Mouse (Mus musculus) embryonic facial prominence, embryonic 11.5 days (tissue): Measurements from ENCODE around the gene Glp1r. TPM values are rescaled to one million over a fixed set of nuclear protein-coding genes. Genes with fewer than 3 reads are reported as not detected.
A peak's percentile ranks its signal among the peaks of the same experiment; 100 is the strongest.

Experiments
- ATAC-seq: fragments of 200-750 bp; cut with Nextera tagmentation; replicated peaks from 2 replicates; pipeline ENCODE4 v1.8.0; 2017; ENCODE audit warnings: low read depth; ENCODE audit not compliant: insufficient number of reproducible peaks, low FRiP score, low TSS enrichment
- DNase-seq: peaks from one replicate; pipeline ENCODE4 v3.0.0-alpha.2; 2015; ENCODE audit warnings: low spot score
- H3K27ac ChIP-seq: fragments of 300-500 bp; sonication (generic); replicated peaks from 2 replicates; pipeline ENCODE4 v1.5.1; 2014; ENCODE audit warnings: mild to moderate bottlenecking, low read depth, low read length, control low read depth
- H3K27me3 ChIP-seq: fragments of 300-500 bp; sonication (generic); 2 replicates; pipeline ENCODE4 v1.6.1; 2014; ENCODE audit warnings: mild to moderate bottlenecking, low read length, moderate library complexity, mixed read lengths; ENCODE audit not compliant: control insufficient read depth, insufficient read depth
- H3K36me3 ChIP-seq: fragments of 300-500 bp; sonication (generic); replicated peaks from 2 replicates; pipeline ENCODE4 v1.6.1; 2014; ENCODE audit warnings: low read depth, mild to moderate bottlenecking, low read length, moderate library complexity, mixed read lengths; ENCODE audit not compliant: control insufficient read depth, insufficient read depth
- H3K4me1 ChIP-seq: fragments of 300-500 bp; sonication (generic); 2 replicates; pipeline ENCODE4 v1.6.1; 2014; ENCODE audit warnings: low read length, mixed read lengths; ENCODE audit not compliant: control insufficient read depth, insufficient read depth
- H3K4me2 ChIP-seq: fragments of 300-500 bp; sonication (generic); 2 replicates; pipeline ENCODE4 v1.6.1; 2014; ENCODE audit warnings: low read depth, mild to moderate bottlenecking, control low read depth, low read length, moderate library complexity
- H3K4me3 ChIP-seq: fragments of 300-500 bp; sonication (generic); 2 replicates; pipeline ENCODE4 v1.5.1; 2014; ENCODE audit warnings: low read depth, low read length, control low read depth
- H3K9ac ChIP-seq: fragments of 300-500 bp; sonication (generic); replicated peaks from 2 replicates; pipeline ENCODE4 v1.6.1; 2014; ENCODE audit warnings: mild to moderate bottlenecking, control low read depth, low read length
- H3K9me3 ChIP-seq: fragments of 300-500 bp; sonication (generic); replicated peaks from 2 replicates; pipeline ENCODE4 v1.6.1; 2016; ENCODE audit warnings: mild to moderate bottlenecking, low read length, inconsistent platforms, mixed read lengths; ENCODE audit not compliant: control insufficient read depth
- WGBS: fragments of 180-500 bp; shearing (Covaris S2); extraction: QIAGEN DNeasy Blood & Tissue Kit; methylation state at CpG from one replicate; pipeline ENCODE4 v1.1.7; 2014; 5-methylcytosine and 5-hydroxymethylcytosine counted together
- polyA plus RNA-seq: library from polyadenylated mRNA; unstranded; fragments of >200 nt; fragmentation: Nextera tagmentation; extraction: Ambion mirVana; gene quantifications from 2 replicates; pipeline ENCODE4 v1.2.1, GENCODE M21; 2014

Gene Glp1r
- polyA plus RNA-seq, 1 experiment from 2014 or later, result 0.08 TPM

DNA sequence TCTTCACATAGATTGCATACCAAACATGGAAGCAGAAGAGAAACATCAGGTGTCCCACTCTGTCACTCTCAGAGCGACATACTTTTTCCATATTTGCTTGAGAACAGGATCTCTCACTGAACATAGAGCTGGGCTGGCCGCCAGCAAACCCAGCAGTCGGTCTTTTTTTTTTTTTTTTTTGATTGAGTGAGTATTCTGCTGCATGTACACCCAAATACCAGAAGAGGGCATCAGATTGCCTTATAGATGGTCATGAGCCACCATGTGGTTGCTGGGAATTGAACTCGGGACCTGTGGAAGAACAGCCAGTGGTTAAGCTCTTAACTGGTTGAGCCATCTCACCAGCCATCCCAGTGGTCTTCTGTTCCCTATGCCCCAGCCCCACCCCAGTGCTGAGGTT is 21.9 kb downstream of the Glp1r start:
- no peak overlapping the region for H3K4me2 ChIP-seq
- no peak overlapping the region for H3K4me3 ChIP-seq
- no peaks in the 10 kb centered on the region for H3K9me3 ChIP-seq
- ATAC-seq (no peak), DNase-seq (no peak)
- 67% methylated on average over 4 of the region's 4 CpGs for WGBS
- H3K36me3 ChIP-seq, result no peaks in the 10 kb centered on the region
- H3K9ac ChIP-seq, result no peak overlapping the region
- no peak overlapping the region for H3K27ac ChIP-seq
- H3K27me3 ChIP-seq, result no peaks in the 10 kb centered on the region
- no peaks in the 10 kb centered on the region for H3K4me1 ChIP-seq

DNA sequence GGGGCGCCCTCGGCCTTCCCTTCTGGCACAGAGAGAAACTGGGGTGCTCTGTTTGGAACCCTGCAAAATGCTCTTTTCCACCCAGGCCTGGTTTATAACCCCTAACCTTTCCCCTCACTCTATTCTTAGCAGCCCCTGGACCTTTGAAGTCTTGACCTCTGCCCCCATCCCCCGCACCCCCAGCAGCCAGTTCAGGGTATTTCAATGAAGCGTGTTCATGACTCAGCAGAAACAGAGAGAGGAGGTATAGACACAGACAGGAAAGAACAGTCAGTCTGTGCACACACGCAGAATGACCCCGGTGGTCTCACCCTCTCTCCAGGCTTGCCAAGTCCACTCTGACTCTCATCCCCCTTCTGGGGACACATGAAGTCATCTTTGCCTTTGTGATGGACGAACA is 29.2 kb downstream of the Glp1r start:
- no peak overlapping the region for H3K27ac ChIP-seq
- no peak overlapping the region for H3K4me3 ChIP-seq
- no peak for ATAC-seq
- H3K9ac ChIP-seq, result no peak overlapping the region
- H3K27me3 ChIP-seq, result no peaks in the 10 kb centered on the region
- H3K4me2 ChIP-seq, result no peak overlapping the region
- no peaks in the 10 kb centered on the region for H3K9me3 ChIP-seq
- H3K4me1 ChIP-seq, result no peaks in the 10 kb centered on the region
- H3K36me3 ChIP-seq, result no peaks in the 10 kb centered on the region
- DNase-seq, result no peak
- WGBS, result 66% methylated on average over 7 of the region's 7 CpGs

DNA sequence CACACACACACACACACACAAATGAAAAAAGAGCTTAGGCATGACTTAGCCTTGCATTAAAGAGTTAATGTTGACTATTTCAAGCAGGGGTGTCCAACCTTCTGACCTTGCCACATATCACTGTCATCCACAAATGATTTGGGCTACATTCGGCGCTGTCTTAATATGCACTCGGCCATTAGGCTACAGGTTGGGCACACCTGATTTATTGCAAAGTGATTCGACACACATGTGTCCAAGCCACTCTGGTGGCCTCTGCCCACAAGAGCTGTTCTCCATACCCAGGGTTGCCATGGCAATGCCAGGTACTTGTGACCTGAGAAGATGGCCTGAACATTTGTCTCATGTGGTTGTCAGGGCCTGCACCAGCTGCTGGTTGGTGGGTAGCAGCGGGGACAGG is 31.2 kb downstream of the Glp1r start:
- H3K9ac ChIP-seq, result no peak overlapping the region
- no peak for DNase-seq
- no peaks in the 10 kb centered on the region for H3K27me3 ChIP-seq
- H3K4me1 ChIP-seq, result no peaks in the 10 kb centered on the region
- no peak overlapping the region for H3K4me2 ChIP-seq
- no peak for ATAC-seq
- WGBS, result 86% methylated on average over 5 of the region's 5 CpGs
- no peaks in the 10 kb centered on the region for H3K36me3 ChIP-seq
- H3K9me3 ChIP-seq, result no peaks in the 10 kb centered on the region
- no peak overlapping the region for H3K27ac ChIP-seq
- H3K4me3 ChIP-seq, result no peak overlapping the region

- Histone ChIP-seq H3K36me3 (no peaks in the 10 kb centered on the region), H3K27me3 (no peaks in the 10 kb centered on the region), H3K27ac (no peak overlapping the region), H3K9me3 (no peaks in the 10 kb centered on the region), H3K4me3 (no peak overlapping the region), H3K4me2 (no peak overlapping the region), H3K4me1 (no peaks in the 10 kb centered on the region), H3K9ac (no peak overlapping the region)
- no peak for DNase-seq
- WGBS, result 60% methylated on average over 5 of the region's 5 CpGs
- no peak for ATAC-seq
These were observed 33.7 kb downstream of the Glp1r start for GRCm38 (mm10) chr17:30935301-30935700.

- peak; percentile 75 for DNase-seq
- Histone ChIP-seq H3K27ac (no peak overlapping the region), H3K27me3 (no peaks in the 10 kb centered on the region), H3K9ac (no peak overlapping the region), H3K4me3 (no peak overlapping the region), H3K9me3 (no peaks in the 10 kb centered on the region), H3K4me2 (no peak overlapping the region), H3K36me3 (no peaks in the 10 kb centered on the region), H3K4me1 (no peaks in the 10 kb centered on the region)
- 43% methylated on average over 9 of the region's 9 CpGs for WGBS
- ATAC-seq, result no peak
These were observed 36.9 kb downstream of the Glp1r start for GRCm38 (mm10) chr17:30938554-30938953.

DNA sequence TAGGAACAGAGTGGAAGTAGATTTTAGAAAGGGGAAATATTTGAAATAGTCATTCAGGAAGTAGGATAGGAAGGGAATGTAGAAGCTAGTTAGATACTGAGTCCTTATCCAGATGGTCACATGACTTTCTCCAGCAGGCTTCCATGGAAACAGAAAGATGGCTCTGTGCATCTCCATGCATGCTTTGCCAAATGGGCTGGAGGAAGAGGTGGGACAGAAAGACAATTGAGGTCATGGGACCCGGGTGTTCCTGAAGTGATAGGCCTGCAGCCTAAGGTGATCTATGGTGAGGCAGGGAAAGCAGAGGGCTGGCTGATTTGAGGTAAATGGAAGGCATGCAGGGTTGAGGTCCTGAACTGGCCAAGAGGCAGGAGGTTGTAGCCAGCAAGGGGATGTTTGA is 46.8 kb downstream of the Glp1r start:
- H3K4me1 ChIP-seq, result no peaks in the 10 kb centered on the region
- H3K36me3 ChIP-seq, result no peaks in the 10 kb centered on the region
- 72% methylated on average over 1 of the region's 1 CpGs for WGBS
- H3K9ac ChIP-seq, result no peak overlapping the region
- no peak overlapping the region for H3K27ac ChIP-seq
- no peaks in the 10 kb centered on the region for H3K27me3 ChIP-seq
- no peak overlapping the region for H3K4me2 ChIP-seq
- no peak for ATAC-seq
- H3K4me3 ChIP-seq, result no peak overlapping the region
- H3K9me3 ChIP-seq, result no peaks in the 10 kb centered on the region
- no peak for DNase-seq

DNA sequence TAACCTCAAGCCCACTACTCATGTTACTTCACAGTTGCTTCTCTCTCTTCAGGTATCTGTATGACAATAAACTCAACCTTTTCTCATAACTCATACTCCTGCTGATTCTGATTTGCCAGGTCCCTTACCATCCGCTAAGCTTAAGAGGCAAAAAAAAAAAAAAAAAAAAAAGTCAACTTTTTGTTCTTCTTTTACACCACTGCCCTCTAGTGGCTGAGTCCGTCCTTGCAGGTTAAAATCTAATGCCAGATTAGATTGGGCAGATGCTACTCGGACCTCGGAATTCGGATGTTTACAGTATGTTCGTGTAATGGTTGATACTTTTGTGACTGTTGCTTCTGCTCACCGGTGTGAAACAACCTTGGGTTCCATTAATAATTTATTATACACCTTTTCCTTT is 49.2 kb downstream of the Glp1r start:
- 10% methylated on average over 7 of the region's 7 CpGs for WGBS
- no peak overlapping the region for H3K4me3 ChIP-seq
- H3K36me3 ChIP-seq, result no peaks in the 10 kb centered on the region
- H3K27me3 ChIP-seq, result no peaks in the 10 kb centered on the region
- no peak overlapping the region for H3K4me2 ChIP-seq
- H3K4me1 ChIP-seq, result no peaks in the 10 kb centered on the region
- H3K9me3 ChIP-seq, result no peaks in the 10 kb centered on the region
- no peak overlapping the region for H3K27ac ChIP-seq
- ATAC-seq (no peak), DNase-seq (peak; percentile 79)
- no peak overlapping the region for H3K9ac ChIP-seq

- 70% methylated on average over 8 of the region's 8 CpGs for WGBS
- H3K4me1 ChIP-seq, result no peaks in the 10 kb centered on the region
- H3K27me3 ChIP-seq, result no peaks in the 10 kb centered on the region
- no peaks in the 10 kb centered on the region for H3K9me3 ChIP-seq
- no peaks in the 10 kb centered on the region for H3K36me3 ChIP-seq
- H3K4me2 ChIP-seq, result no peak overlapping the region
- no peak overlapping the region for H3K4me3 ChIP-seq
- no peak overlapping the region for H3K27ac ChIP-seq
- no peak for ATAC-seq
- no peak overlapping the region for H3K9ac ChIP-seq
- DNase-seq, result no peak
These were observed 50.0 kb downstream of the Glp1r start for GRCm38 (mm10) chr17:30951600-30951999.
